Mouse (Mus musculus): Measurements from ENCODE around the gene Gpr25. TPM values are rescaled to one million over a fixed set of nuclear protein-coding genes. Genes with fewer than 3 reads are reported as not detected.

The Gpr25 gene
- polyA plus RNA-seq, 1 experiment from 2014 or later: not detected

DNA sequence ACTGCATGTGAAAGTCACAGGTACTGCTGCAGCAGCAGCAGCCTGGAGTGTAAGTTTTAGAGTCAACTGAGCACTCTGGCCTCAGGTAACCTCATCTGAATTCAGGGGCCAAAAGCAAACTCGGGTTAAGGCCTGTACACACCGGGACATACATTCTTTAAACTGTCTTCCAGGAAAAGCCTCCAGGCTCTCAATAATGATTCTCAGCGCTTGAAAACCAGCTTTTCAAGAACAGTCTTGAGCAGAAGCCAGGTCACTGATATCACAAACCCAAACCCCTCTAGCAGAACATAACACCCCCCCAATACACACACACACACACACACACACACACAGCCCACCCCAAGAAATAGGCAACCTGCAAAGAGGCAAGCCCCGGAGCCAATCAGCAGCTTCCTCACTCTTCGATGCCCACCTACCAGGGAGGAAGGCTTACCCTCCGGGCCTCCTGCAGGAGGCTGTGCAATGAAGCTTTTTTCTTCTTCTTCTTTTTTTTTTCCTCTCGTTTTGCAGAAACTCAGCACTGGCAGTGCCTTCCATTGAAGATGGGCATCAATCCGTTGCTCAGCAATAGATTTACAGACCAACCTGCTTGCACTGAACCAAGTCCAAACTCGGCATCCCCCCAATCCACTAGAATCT, 28.3 kb downstream of the Gpr25 start:
- ATAC-seq (ENCODE audit: low FRiP score): no peak
- Histone ChIP-seq H3K27ac (0 out of 2 replicates have a peak overlapping the region, but pooled peaks have one; percentile 10), H3K4me3 (replicated peaks) (peak overlapping the region; percentile 63), H3K9ac (peak overlapping the region; percentile 74), H3K36me3 (replicated peaks) (0 out of 2 replicates have a peak, but pooled peaks cover 2% of the 10 kb centered on the region), H3K4me2 (peak overlapping the region; percentile 76), H3K4me1 (peaks cover 70% of the 10 kb centered on the region), H3K9me3 (no peaks in the 10 kb centered on the region), H3K27me3 (0 out of 2 replicates have a peak, but pooled peaks cover 7% of the 10 kb centered on the region)
- WGBS: under 1% methylated on average over 9 of the region's 9 CpGs

DNA sequence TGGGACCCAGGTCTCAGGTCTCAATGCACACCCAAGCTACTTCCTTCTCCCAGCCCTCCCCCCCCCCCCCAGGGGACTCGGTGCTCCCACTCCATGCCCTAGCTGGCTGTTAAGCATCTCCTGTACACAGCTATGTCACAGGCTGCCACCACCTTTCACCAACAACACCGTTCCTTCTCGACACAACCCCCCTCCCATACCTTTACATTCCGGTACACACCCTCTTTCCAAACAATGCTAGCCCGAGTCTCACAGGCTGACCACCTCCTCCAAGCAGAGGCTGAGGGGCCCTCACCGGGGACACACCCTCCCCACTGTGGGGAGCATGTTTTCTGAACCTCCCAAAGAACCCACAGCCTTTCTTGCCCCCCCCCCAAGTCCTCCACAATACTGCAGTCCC, 29.1 kb downstream of the Gpr25 start:
- ATAC-seq (ENCODE audit: low FRiP score): no peak
- H3K27me3 ChIP-seq: 0 out of 2 replicates have a peak, but pooled peaks cover 7% of the 10 kb centered on the region
- peak overlapping the region; percentile 63 for H3K4me3 ChIP-seq (replicated peaks)
- no peaks in the 10 kb centered on the region for H3K9me3 ChIP-seq
- peaks cover 8% of the 10 kb centered on the region; the same call in 1 of the 2 replicates for H3K36me3 ChIP-seq (replicated peaks)
- 0% methylated on average over 6 of the region's 6 CpGs for WGBS
- H3K9ac ChIP-seq: peak overlapping the region; percentile 55
- peaks cover 70% of the 10 kb centered on the region for H3K4me1 ChIP-seq
- H3K27ac ChIP-seq: no peak overlapping the region
- peak overlapping the region; percentile 76 for H3K4me2 ChIP-seq

- H3K4me1 ChIP-seq: peaks cover 70% of the 10 kb centered on the region
- whole genome bisulfite sequencing: 19% methylated on average over 11 of the region's 11 CpGs
- peak overlapping the region; percentile 2; the same call in 1 of the 2 replicates for H3K4me3 ChIP-seq (replicated peaks)
- 0 out of 2 replicates have a peak, but pooled peaks cover 7% of the 10 kb centered on the region for H3K27me3 ChIP-seq
- peak overlapping the region; percentile 76 for H3K4me2 ChIP-seq
- no peak overlapping the region for H3K27ac ChIP-seq
- peaks cover 22% of the 10 kb centered on the region for H3K36me3 ChIP-seq (replicated peaks)
- ATAC-seq (ENCODE audit: low FRiP score): no peak
- peak overlapping the region; percentile 55 for H3K9ac ChIP-seq
- H3K9me3 ChIP-seq: no peaks in the 10 kb centered on the region
Observed at GRCm38 (mm10) chr1:136230201-136230600, 30.5 kb downstream of the Gpr25 start.

GRCm38 (mm10) chr1:136229040-136229373, 31.7 kb downstream of the Gpr25 start:
- Histone ChIP-seq H3K27me3 (0 out of 2 replicates have a peak, but pooled peaks cover 7% of the 10 kb centered on the region), H3K9ac (peak overlapping the region; percentile 55), H3K27ac (peak overlapping the region; percentile 1; the same call in 1 of the 2 replicates), H3K4me3 (replicated peaks) (no peak overlapping the region), H3K4me2 (peak overlapping the region; percentile 17), H3K36me3 (replicated peaks) (peaks cover 34% of the 10 kb centered on the region), H3K9me3 (no peaks in the 10 kb centered on the region), H3K4me1 (peaks cover 61% of the 10 kb centered on the region)
- WGBS: 9% methylated on average over 6 of the region's 6 CpGs
- no peak for ATAC-seq (ENCODE audit: low FRiP score)

DNA sequence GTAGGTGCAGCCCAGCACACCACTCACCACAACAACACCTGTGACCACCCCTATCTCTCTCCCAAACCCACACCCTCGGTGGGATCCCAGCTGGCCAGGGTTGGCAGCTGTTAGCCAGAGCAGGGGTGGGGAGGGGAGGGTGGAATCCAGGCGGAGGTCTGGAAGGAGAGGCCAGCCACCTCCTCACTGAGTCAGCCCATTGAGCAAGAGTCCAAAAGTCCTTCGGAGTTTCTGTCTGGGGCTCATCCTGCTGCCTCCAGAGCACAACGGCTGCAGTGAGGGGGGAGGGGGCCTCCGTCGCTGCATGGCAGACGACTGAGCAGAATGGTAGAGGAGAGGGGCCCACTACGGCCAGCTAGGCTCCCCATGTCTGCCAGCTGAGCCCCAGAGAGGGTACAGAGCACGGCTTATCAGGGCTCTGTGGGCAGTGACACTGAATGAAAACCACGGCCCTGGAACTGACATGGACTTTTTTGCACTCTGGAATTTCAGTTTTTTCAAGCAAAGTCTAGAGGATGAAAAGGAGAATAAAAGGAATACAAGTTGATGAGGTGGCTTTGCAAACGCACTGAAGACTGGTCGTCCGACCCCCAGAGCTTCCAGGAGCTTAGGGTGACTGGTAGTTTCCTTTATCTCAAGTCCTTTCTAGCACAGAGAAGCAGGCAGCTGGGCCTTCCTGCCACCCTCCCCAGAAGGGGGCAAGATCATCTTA, 32.2 kb downstream of the Gpr25 start:
- H3K36me3 ChIP-seq (replicated peaks): peaks cover 39% of the 10 kb centered on the region
- WGBS: 13% methylated on average over 13 of the region's 13 CpGs
- peak; percentile 34 for ATAC-seq (ENCODE audit: low FRiP score)
- peak overlapping the region; percentile 17 for H3K4me2 ChIP-seq
- H3K9ac ChIP-seq: peak overlapping the region; percentile 17
- H3K9me3 ChIP-seq: no peaks in the 10 kb centered on the region
- H3K27me3 ChIP-seq: 0 out of 2 replicates have a peak, but pooled peaks cover 7% of the 10 kb centered on the region
- H3K4me1 ChIP-seq: peaks cover 58% of the 10 kb centered on the region
- no peak overlapping the region for H3K4me3 ChIP-seq (replicated peaks)
- H3K27ac ChIP-seq: peak overlapping the region; percentile 1; the same call in 1 of the 2 replicates

GRCm38 (mm10) chr1:136227870-136228269, 32.8 kb downstream of the Gpr25 start:
- 74% methylated on average over 4 of the region's 4 CpGs for WGBS
- H3K4me1 ChIP-seq: peaks cover 52% of the 10 kb centered on the region
- H3K27me3 ChIP-seq: 0 out of 2 replicates have a peak, but pooled peaks cover 7% of the 10 kb centered on the region
- H3K4me2 ChIP-seq: no peak overlapping the region
- peaks cover 43% of the 10 kb centered on the region for H3K36me3 ChIP-seq (replicated peaks)
- H3K4me3 ChIP-seq (replicated peaks): no peak overlapping the region
- ATAC-seq (ENCODE audit: low FRiP score): no peak
- no peaks in the 10 kb centered on the region for H3K9me3 ChIP-seq
- no peak overlapping the region for H3K9ac ChIP-seq
- H3K27ac ChIP-seq: no peak overlapping the region

DNA sequence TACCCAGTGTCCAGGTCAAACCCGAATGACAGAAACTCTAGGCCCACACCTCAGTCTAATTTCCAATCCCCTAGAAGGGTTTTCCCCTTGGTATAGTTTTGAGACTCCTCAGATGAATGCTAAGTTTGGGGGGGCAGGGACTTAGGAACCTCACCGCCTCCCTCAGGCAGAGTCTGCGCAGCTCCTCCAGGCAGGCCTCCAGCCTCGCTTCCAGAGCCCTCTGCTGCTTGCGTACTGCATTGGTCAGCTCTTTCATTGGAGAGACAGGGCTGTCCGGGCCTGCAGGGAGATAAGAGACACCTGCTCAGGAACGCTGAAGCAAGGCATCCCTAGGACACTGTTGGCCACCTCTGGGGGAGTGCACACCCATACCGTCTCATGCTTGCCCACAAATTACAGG, 34.0 kb downstream of the Gpr25 start:
- H3K27me3 ChIP-seq: 0 out of 2 replicates have a peak, but pooled peaks cover 7% of the 10 kb centered on the region
- no peak overlapping the region for H3K9ac ChIP-seq
- no peak overlapping the region for H3K27ac ChIP-seq
- 93% methylated on average over 8 of the region's 8 CpGs for WGBS
- no peaks in the 10 kb centered on the region for H3K9me3 ChIP-seq
- no peak overlapping the region for H3K4me3 ChIP-seq (replicated peaks)
- peaks cover 39% of the 10 kb centered on the region for H3K4me1 ChIP-seq
- no peak overlapping the region for H3K4me2 ChIP-seq
- H3K36me3 ChIP-seq (replicated peaks): peaks cover 54% of the 10 kb centered on the region
- no peak for ATAC-seq (ENCODE audit: low FRiP score)

DNA sequence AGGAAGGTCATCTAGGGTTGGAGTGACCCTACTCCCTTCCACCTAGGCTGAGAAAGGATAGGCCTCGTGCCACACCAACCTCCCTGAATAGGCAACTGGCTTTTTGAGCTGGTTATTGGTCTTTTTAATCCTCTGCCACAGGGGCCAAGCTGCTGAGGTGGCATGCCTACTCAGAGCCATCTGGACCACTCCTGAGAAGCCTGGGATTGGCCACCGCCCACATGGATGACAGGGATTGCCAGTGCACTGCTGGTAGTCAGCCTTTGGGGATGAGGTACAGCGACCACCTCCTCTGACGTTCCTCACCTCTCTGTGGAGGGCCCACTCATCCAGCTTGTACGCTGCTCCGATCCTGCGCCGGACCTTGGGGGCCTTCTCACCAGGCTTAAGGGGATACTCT, 34.8 kb downstream of the Gpr25 start:
- Histone ChIP-seq H3K4me2 (no peak overlapping the region), H3K4me1 (peaks cover 31% of the 10 kb centered on the region), H3K9ac (no peak overlapping the region), H3K27me3 (0 out of 2 replicates have a peak, but pooled peaks cover 7% of the 10 kb centered on the region), H3K27ac (no peak overlapping the region), H3K9me3 (no peaks in the 10 kb centered on the region), H3K36me3 (replicated peaks) (peaks cover 61% of the 10 kb centered on the region), H3K4me3 (replicated peaks) (no peak overlapping the region)
- ATAC-seq (ENCODE audit: low FRiP score): no peak
- WGBS: 93% methylated on average over 8 of the region's 8 CpGs

GRCm38 (mm10) chr1:136223758-136224342, 36.8 kb downstream of the Gpr25 start:
- H3K36me3 ChIP-seq (replicated peaks): peaks cover 80% of the 10 kb centered on the region
- H3K27me3 ChIP-seq: 0 out of 2 replicates have a peak, but pooled peaks cover 3% of the 10 kb centered on the region
- H3K4me1 ChIP-seq: peaks cover 12% of the 10 kb centered on the region
- no peaks in the 10 kb centered on the region for H3K9me3 ChIP-seq
- no peak for ATAC-seq (ENCODE audit: low FRiP score)
- H3K4me3 ChIP-seq (replicated peaks): no peak overlapping the region
- no peak overlapping the region for H3K27ac ChIP-seq
- no peak overlapping the region for H3K4me2 ChIP-seq
- no peak overlapping the region for H3K9ac ChIP-seq
- 91% methylated on average over 10 of the region's 10 CpGs for WGBS

GRCm38 (mm10) chr1:136222386-136222785, 38.3 kb downstream of the Gpr25 start:
- no peak for ATAC-seq (ENCODE audit: low FRiP score)
- no peaks in the 10 kb centered on the region for H3K9me3 ChIP-seq
- H3K27ac ChIP-seq: no peak overlapping the region
- peaks cover 92% of the 10 kb centered on the region for H3K36me3 ChIP-seq (replicated peaks)
- WGBS: 91% methylated on average over 10 of the region's 10 CpGs
- H3K4me2 ChIP-seq: no peak overlapping the region
- H3K27me3 ChIP-seq: no peaks in the 10 kb centered on the region
- no peak overlapping the region for H3K9ac ChIP-seq
- no peak overlapping the region for H3K4me3 ChIP-seq (replicated peaks)
- H3K4me1 ChIP-seq: no peaks in the 10 kb centered on the region

GRCm38 (mm10) chr1:136220037-136220871, 40.4 kb downstream of the Gpr25 start:
- Histone ChIP-seq H3K9me3 (no peaks in the 10 kb centered on the region), H3K27ac (no peak overlapping the region), H3K27me3 (no peaks in the 10 kb centered on the region), H3K4me3 (replicated peaks) (no peak overlapping the region), H3K4me2 (no peak overlapping the region), H3K4me1 (no peaks in the 10 kb centered on the region), H3K9ac (no peak overlapping the region), H3K36me3 (replicated peaks) (peaks cover 91% of the 10 kb centered on the region)
- no peak for ATAC-seq (ENCODE audit: low FRiP score)
- 87% methylated on average over 10 of the region's 10 CpGs for WGBS
